Mouse (Mus musculus) kidney, adult 2 months (tissue): Measurements from ENCODE around the gene Ostm1. TPM values are rescaled to one million over a fixed set of nuclear protein-coding genes. Genes with fewer than 3 reads are reported as not detected.

Experiments used
- DNase-seq: peaks from one replicate; pipeline ENCODE4 v3.0.0; 2021
- H3K27ac ChIP-seq: fragments of 200-500 bp; 2 replicates; pipeline ENCODE4 v1.5.1; 2012; ENCODE audit warnings: low read depth, low read length, control low read depth, inconsistent platforms; ENCODE audit not compliant: insufficient read depth
- H3K27me3 ChIP-seq: fragments of 200-500 bp; replicated peaks from 2 replicates; pipeline ENCODE4 v1.6.1; 2012; ENCODE audit warnings: mild to moderate bottlenecking, moderate library complexity, low read length, inconsistent platforms; ENCODE audit not compliant: control insufficient read depth, insufficient read depth
- H3K36me3 ChIP-seq: fragments of 200-500 bp; 2 replicates; pipeline ENCODE4 v1.6.1; 2012; ENCODE audit warnings: mild to moderate bottlenecking, moderate library complexity, low read length, inconsistent platforms; ENCODE audit not compliant: control insufficient read depth, insufficient read depth
- H3K4me1 ChIP-seq: fragments of 200-500 bp; 2 replicates; pipeline ENCODE4 v1.6.1; 2011; ENCODE audit warnings: low read length; ENCODE audit not compliant: control insufficient read depth, insufficient read depth
- H3K4me3 ChIP-seq: fragments of 200-500 bp; 2 replicates; pipeline ENCODE4 v1.5.1; 2011; ENCODE audit warnings: mild to moderate bottlenecking, low read depth, low read length, control low read depth; ENCODE audit not compliant: insufficient read depth
- CTCF ChIP-seq: fragments of 200-500 bp; conservative IDR thresholded peaks from 2 replicates; pipeline ENCODE4 v1.5.1; 2011; ENCODE audit warnings: low read depth, mild to moderate bottlenecking, control low read depth, low read length, moderate library complexity, mixed read lengths; ENCODE audit not compliant: insufficient read depth, insufficient read length
- POLR2A ChIP-seq: fragments of 200-500 bp; IDR thresholded peaks from one replicate; pipeline ENCODE4 v1.6.1; 2011; ENCODE audit warnings: low read depth, low read length, control low read depth
- WGBS: fragments of 180-500 bp; shearing (Covaris S2); methylation state at CpG from one replicate; pipeline ENCODE4 v1.1.7; 2018; 5-methylcytosine and 5-hydroxymethylcytosine counted together
- polyA plus RNA-seq: library from polyadenylated mRNA; depleted of rRNA; stranded (reverse); fragments of >200 nt; gene quantifications from 2 replicates; pipeline ENCODE4 v1.2.3, GENCODE M21; 2012

Ostm1 gene
- polyA plus RNA-seq, 1 experiment = 15.5 TPM

DNA sequence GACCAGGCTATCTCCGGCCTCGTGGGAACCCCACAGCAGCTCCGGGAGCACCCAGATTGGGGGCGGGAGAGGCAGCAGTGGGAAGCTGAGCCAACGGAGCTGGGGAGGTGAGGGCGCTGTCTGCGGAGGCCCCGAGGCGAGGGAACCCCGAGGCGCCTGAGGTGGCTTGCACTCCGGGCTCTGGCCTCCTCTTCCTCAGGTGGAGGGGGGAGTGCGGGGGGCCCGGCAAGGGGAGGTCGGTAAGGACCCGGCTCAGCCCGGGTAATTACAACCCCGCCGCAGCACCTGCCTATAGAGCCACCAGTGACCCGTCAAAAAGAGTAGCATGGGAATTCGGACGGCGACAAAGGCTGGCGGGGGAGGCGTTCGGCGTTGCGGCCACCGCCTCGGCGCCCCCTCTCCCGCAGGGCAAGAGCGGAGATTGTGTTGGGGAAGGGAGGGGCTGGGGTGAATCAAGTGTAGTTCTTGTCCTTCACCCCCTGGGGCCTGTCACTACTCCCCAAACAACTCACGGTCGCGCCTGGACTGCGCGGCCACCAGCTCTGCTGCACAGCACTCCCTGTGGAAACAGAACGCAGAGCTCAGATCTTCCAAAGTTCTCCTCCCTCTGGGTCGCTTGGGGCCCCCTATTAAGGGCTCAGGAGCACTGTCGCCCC, 4.0 kb upstream of the Ostm1 start:
- TF ChIP-seq CTCF (no peak), POLR2A (no peak)
- WGBS = 3% methylated on average over 40 of the region's 41 CpGs
- DNase-seq = no peak
- H3K36me3 ChIP-seq = no peaks in the 10 kb centered on the region
- H3K27ac ChIP-seq = no peak overlapping the region
- H3K27me3 ChIP-seq = peaks cover 19% of the 10 kb centered on the region
- H3K4me1 ChIP-seq = no peaks in the 10 kb centered on the region
- H3K4me3 ChIP-seq = no peak overlapping the region

DNA sequence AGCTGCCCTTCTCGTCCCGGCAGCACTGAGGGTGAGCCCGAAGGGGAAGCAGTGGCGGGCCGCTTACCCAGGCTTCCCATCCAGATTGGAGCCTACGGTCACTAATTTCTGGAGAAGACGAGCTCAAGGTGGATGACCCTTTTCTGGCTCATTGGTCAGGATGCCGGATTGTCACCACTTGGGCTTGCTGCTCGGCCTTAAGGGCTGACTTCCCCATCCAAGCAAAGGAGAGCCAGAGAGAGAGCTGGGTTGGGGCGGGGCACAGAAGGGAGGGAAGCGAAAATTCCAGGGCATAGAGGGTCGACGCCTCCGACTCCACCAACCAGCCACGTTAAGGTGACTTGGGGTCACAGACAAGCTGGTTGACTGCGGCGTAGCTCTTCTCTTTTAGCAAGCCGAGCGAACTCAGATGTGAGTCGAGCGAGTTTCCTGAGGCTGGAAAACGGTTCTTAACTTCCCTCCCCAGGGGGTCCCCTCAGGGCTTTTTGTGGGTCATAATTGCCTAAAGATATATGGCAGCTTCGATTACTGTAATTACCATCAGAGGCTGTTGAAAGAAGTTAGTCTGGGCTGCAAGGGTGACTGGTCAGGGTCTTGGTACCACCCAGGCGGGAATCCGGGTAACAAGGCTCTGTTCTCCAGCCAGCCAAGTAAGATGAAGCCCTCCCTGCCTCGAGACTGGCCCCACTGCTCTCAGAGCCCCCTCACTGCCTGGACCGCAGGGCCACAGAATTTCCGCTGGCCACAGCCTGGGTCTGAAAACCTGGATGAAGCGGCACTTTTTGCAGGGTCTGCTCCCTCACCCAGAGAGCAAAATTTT, 3.3 kb upstream of the Ostm1 start:
- H3K27me3 ChIP-seq = peaks cover 19% of the 10 kb centered on the region
- H3K4me1 ChIP-seq = no peaks in the 10 kb centered on the region
- H3K36me3 ChIP-seq = no peaks in the 10 kb centered on the region
- no peak overlapping the region for H3K4me3 ChIP-seq
- no peak for DNase-seq
- H3K27ac ChIP-seq = no peak overlapping the region
- no peak for TF ChIP-seq POLR2A
- TF ChIP-seq CTCF = no peak
- WGBS = 5% methylated on average over 29 of the region's 29 CpGs

- 17% methylated on average over 7 of the region's 7 CpGs for WGBS
- Histone ChIP-seq H3K4me3 (no peak overlapping the region), H3K27ac (no peak overlapping the region), H3K36me3 (no peaks in the 10 kb centered on the region), H3K4me1 (no peaks in the 10 kb centered on the region), H3K27me3 (peaks cover 19% of the 10 kb centered on the region)
- TF ChIP-seq CTCF (no peak), POLR2A (no peak)
- no peak for DNase-seq
These were observed 2.7 kb upstream of the Ostm1 start for GRCm38 (mm10) chr10:42580951-42581277.

DNA sequence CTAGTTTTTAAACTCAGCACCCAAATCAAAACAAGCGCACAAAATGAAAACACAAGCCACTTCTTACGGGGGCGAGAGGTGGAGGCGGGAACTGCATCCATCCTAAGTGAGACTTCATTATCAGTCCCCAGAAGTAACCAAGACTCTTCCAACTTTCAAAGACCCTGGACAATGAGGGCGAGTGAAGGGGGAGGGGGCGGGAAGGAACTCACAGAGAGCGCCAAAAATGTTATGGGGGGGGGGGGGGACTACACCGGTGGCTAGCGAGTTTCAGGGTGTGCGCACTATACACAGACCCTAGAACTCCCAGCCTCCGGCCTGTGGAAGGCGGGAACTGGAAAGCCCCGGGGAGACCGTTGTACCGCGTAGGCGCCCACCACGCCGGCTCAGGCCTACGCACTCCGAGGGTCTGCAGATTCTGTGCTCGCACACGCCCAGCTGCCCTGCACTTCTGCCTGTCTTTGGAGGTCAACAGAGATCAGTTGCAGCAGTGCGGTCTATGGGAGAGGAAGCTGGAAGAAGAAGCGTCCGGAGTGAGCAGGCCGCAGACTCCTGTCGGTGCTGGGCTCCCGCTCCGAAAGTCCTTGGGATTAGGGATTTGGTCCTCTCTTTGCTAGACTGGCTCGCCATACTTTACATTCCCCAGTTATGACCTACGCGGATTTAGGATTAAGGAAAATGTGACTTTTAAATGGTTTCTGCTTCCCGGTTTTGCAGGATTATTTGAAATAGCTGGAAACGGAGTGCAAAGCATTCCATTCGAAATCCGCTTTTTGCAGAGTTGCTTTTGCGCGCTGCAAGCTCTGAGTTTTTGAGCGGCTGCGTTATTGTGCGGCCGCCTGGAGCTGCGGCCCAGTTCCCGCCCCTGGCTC, 1.7 kb upstream of the Ostm1 start:
- DNase-seq = peak; percentile 23
- H3K4me3 ChIP-seq = no peak overlapping the region
- H3K36me3 ChIP-seq = no peaks in the 10 kb centered on the region
- TF ChIP-seq POLR2A (no peak), CTCF (no peak)
- H3K4me1 ChIP-seq = no peaks in the 10 kb centered on the region
- no peak overlapping the region for H3K27ac ChIP-seq
- peaks cover 19% of the 10 kb centered on the region for H3K27me3 ChIP-seq
- 8% methylated on average over 45 of the region's 45 CpGs for WGBS

DNA sequence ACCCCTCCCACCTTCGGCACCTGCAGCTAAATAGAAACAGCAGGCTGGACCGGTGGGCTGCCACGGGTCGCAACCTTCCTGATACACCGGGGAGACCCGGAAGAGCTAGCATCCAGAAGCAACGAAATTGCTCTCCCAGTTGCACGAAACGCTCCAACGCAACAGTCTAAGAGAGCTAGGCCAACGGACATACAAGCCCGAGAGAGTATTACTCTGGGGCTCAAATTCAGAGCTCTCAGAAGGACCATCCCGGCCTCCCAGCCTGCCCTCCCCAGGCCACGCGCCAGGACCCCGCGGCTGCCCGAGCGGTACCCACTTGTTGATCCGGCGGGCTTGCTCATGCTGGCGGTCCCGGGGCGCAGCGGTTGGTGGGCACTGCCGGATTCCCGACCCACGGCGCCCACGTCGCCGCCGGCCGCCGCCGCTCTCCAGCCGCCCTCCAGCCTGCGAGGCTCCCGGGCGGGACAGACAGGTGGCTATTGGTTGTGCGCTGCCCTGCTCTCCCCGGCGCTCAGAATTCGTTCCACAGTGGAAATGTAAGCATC, 984 bp upstream of the Ostm1 start:
- H3K27ac ChIP-seq = no peak overlapping the region
- DNase-seq = peak; percentile 8
- H3K4me3 ChIP-seq = no peak overlapping the region
- peaks cover 19% of the 10 kb centered on the region for H3K27me3 ChIP-seq
- TF ChIP-seq POLR2A (no peak), CTCF (no peak)
- WGBS = 2% methylated on average over 44 of the region's 44 CpGs
- H3K36me3 ChIP-seq = no peaks in the 10 kb centered on the region
- H3K4me1 ChIP-seq = no peaks in the 10 kb centered on the region

- Histone ChIP-seq H3K36me3 (no peaks in the 10 kb centered on the region), H3K27ac (no peak overlapping the region), H3K4me3 (no peak overlapping the region), H3K27me3 (peaks cover 19% of the 10 kb centered on the region), H3K4me1 (no peaks in the 10 kb centered on the region)
- no peak for DNase-seq
- no peak for TF ChIP-seq CTCF
- WGBS = 3% methylated on average over 32 of the region's 32 CpGs
These were observed 347 bp downstream of the Ostm1 start for GRCm38 (mm10) chr10:42583902-42584435.
